ENCODE assay signal across 8 mouse cellular contexts in genomic region chr15:10313522-10314455, GRCm38 (mm10). TPM values are rescaled to one million over a fixed set of nuclear protein-coding genes. Genes with fewer than 3 reads are reported as not detected.
DNase-seq lines count a peak whose midpoint lies in the region; ATAC-seq and TF ChIP-seq lines count a peak whose summit lies in the region.

No protein-coding gene starts in this region.

- no peak overlapping the region for H3K4me3 ChIP-seq in heart, adult 2 months
- H3K4me3 ChIP-seq in embryonic facial prominence, embryonic 11.5 days (ENCODE audit: low read depth, low read length): no peak overlapping the region
- no peak overlapping the region for H3K4me3 ChIP-seq in hindbrain, postnatal 0 days (ENCODE audit: low read length)
- H3K4me3 ChIP-seq in neural tube, embryonic 12.5 days: no peak overlapping the region

- H3K36me3 ChIP-seq in heart, adult 2 months (ENCODE audit: control insufficient read depth, insufficient read depth, low read length): no peaks in the 10 kb centered on the region
- no peaks in the 10 kb centered on the region for H3K36me3 ChIP-seq in embryonic facial prominence, embryonic 11.5 days (replicated peaks; ENCODE audit: control insufficient read depth, insufficient read depth, low read depth, low read length)
- no peaks in the 10 kb centered on the region for H3K36me3 ChIP-seq in hindbrain, postnatal 0 days (ENCODE audit: insufficient read depth, low read length)
- H3K36me3 ChIP-seq in neural tube, embryonic 12.5 days: no peaks in the 10 kb centered on the region

- no peaks in the 10 kb centered on the region for H3K4me1 ChIP-seq in heart, adult 2 months (ENCODE audit: control insufficient read depth, insufficient read depth, low read length)
- H3K4me1 ChIP-seq in embryonic facial prominence, embryonic 11.5 days (ENCODE audit: control insufficient read depth, insufficient read depth, low read length): no peaks in the 10 kb centered on the region
- H3K4me1 ChIP-seq in hindbrain, postnatal 0 days (ENCODE audit: insufficient read depth, low read length): no peaks in the 10 kb centered on the region
- H3K4me1 ChIP-seq in neural tube, embryonic 12.5 days: no peaks in the 10 kb centered on the region

- intact Hi-C loops in heart, adult 2 months (cut with DNase I): loop anchor here (2.0 to 5.0 kb wide), 2 partner anchors 596 to 859 kb away; no protein-coding TSS in a partner anchor

- 37% methylated on average over 7 of the region's 7 CpGs for WGBS in heart, adult 2 months
- WGBS in embryonic facial prominence, embryonic 11.5 days: 57% methylated on average over 7 of the region's 7 CpGs
- WGBS in hindbrain, postnatal 0 days: 55% methylated on average over 6 of the region's 7 CpGs
- 53% methylated on average over 6 of the region's 7 CpGs for WGBS in neural tube, embryonic 12.5 days

- TF ChIP-seq CTCF in heart, adult 2 months (IDR thresholded peaks at IDR 0.05): peak; percentile 75
- TF ChIP-seq CTCF in hindbrain, postnatal 0 days (IDR thresholded peaks at IDR 0.05; ENCODE audit: low read depth): peak; percentile 79

- H3K27ac ChIP-seq in heart, adult 2 months: no peak overlapping the region
- H3K27ac ChIP-seq in embryonic facial prominence, embryonic 11.5 days (replicated peaks; ENCODE audit: low read depth, low read length): no peak overlapping the region
- no peak overlapping the region for H3K27ac ChIP-seq in hindbrain, postnatal 0 days
- H3K27ac ChIP-seq in neural tube, embryonic 12.5 days: no peak overlapping the region

- H3K9me3 ChIP-seq in embryonic facial prominence, embryonic 11.5 days (replicated peaks; ENCODE audit: control insufficient read depth, low read length): no peaks in the 10 kb centered on the region
- no peaks in the 10 kb centered on the region for H3K9me3 ChIP-seq in hindbrain, postnatal 0 days (ENCODE audit: low read length)
- H3K9me3 ChIP-seq in neural tube, embryonic 12.5 days: no peaks in the 10 kb centered on the region

- no peak for TF ChIP-seq EP300 in heart, adult 2 months (IDR thresholded peaks at IDR 0.05; ENCODE audit: insufficient read depth, low read depth, low read length)

- ATAC-seq in embryonic facial prominence, embryonic 11.5 days (replicated peaks; ENCODE audit: insufficient number of reproducible peaks, low FRiP score, low TSS enrichment, low read depth): 0 out of 2 replicates have a peak, but pooled peaks have one; percentile 34
- ATAC-seq in hindbrain, postnatal 0 days: peak; percentile 91
- peak; percentile 71 for ATAC-seq in neural tube, embryonic 12.5 days (ENCODE audit: low FRiP score, low read depth)

- no peak overlapping the region for H3K9ac ChIP-seq in heart, adult 2 months (ENCODE audit: low read depth, low read length)
- no peak overlapping the region for H3K9ac ChIP-seq in embryonic facial prominence, embryonic 11.5 days (replicated peaks; ENCODE audit: low read length)
- no peak overlapping the region for H3K9ac ChIP-seq in hindbrain, postnatal 0 days (replicated peaks; ENCODE audit: low read length)
- no peak overlapping the region for H3K9ac ChIP-seq in neural tube, embryonic 12.5 days

- no peak overlapping the region for H3K4me2 ChIP-seq in embryonic facial prominence, embryonic 11.5 days (ENCODE audit: low read depth, low read length)
- no peak overlapping the region for H3K4me2 ChIP-seq in hindbrain, postnatal 0 days (ENCODE audit: low read depth, low read length)
- H3K4me2 ChIP-seq in neural tube, embryonic 12.5 days (replicated peaks): no peak overlapping the region

- TF ChIP-seq POLR2A in heart, adult 2 months (IDR thresholded peaks at IDR 0.05; ENCODE audit: insufficient read depth, low read depth, low read length): no peak

- no peaks in the 10 kb centered on the region for H3K27me3 ChIP-seq in heart, adult 2 months (ENCODE audit: control insufficient read depth, insufficient read depth, low read length)
- no peaks in the 10 kb centered on the region for H3K27me3 ChIP-seq in embryonic facial prominence, embryonic 11.5 days (ENCODE audit: control insufficient read depth, insufficient read depth, low read length)
- H3K27me3 ChIP-seq in hindbrain, postnatal 0 days (ENCODE audit: insufficient read depth, low read length): no peaks in the 10 kb centered on the region
- H3K27me3 ChIP-seq in neural tube, embryonic 12.5 days (replicated peaks): no peaks in the 10 kb centered on the region

- H3K79me2 ChIP-seq in heart, adult 2 months (replicated peaks; ENCODE audit: control insufficient read depth, insufficient read depth, low read length): no peaks in the 10 kb centered on the region

- peak; percentile 24 to 32 for DNase-seq in heart, adult 2 months
- no peak for DNase-seq in heart, adult 11 months
- peak; percentile 61 for DNase-seq in adipocyte (ENCODE audit: low spot score)
- peak; percentile 66 for DNase-seq in embryonic facial prominence, embryonic 11.5 days (ENCODE audit: low spot score)
- DNase-seq in hindbrain, postnatal 0 days (ENCODE audit: low spot score): peak; percentile 85
- peak; percentile 9 to 11 for DNase-seq in left cerebral cortex, adult 8-10 months (ENCODE audit: low spot score in 2 of 2)
- DNase-seq in thymus, postnatal 25 days: peak; percentile 30

RNA-seq across cellular contexts. Expression of gene Gm21973, which starts 11.4 kb away (rescaled TPM):
- total RNA-seq in heart, adult 2 months (2021): not detected
- polyA plus RNA-seq in heart, adult 2 months (2012; rRNA removed): not detected in 2 replicates
- not detected in 2 replicates for polyA plus RNA-seq in embryonic facial prominence, embryonic 11.5 days (2014; fragmentation: Nextera tagmentation; extraction: Ambion mirVana)
- total RNA-seq in hindbrain, postnatal 0 days (2014; rRNA removed): not detected in 2 replicates
- not detected in 2 replicates for polyA plus RNA-seq in hindbrain, postnatal 0 days (2015; fragmentation: Nextera tagmentation; extraction: Ambion mirVana)
- total RNA-seq in left cerebral cortex, adult 8-10 months (2022): not detected
- not detected in 2 replicates for polyA plus RNA-seq in neural tube, embryonic 12.5 days (2016; fragmentation: Nextera tagmentation; extraction: Ambion mirVana)

RNA-seq across cellular contexts. Expression of gene Agxt2, which starts 44.5 kb away (rescaled TPM):
- not detected for total RNA-seq in heart, adult 2 months (2021)
- not detected in 2 replicates for polyA plus RNA-seq in heart, adult 2 months (2012; rRNA removed)
- not detected in 2 replicates for polyA plus RNA-seq in embryonic facial prominence, embryonic 11.5 days (2014; fragmentation: Nextera tagmentation; extraction: Ambion mirVana)
- total RNA-seq in hindbrain, postnatal 0 days (2014; rRNA removed): not detected in 2 replicates
- not detected in 2 replicates for polyA plus RNA-seq in hindbrain, postnatal 0 days (2015; fragmentation: Nextera tagmentation; extraction: Ambion mirVana)
- not detected for total RNA-seq in left cerebral cortex, adult 8-10 months (2022)
- polyA plus RNA-seq in neural tube, embryonic 12.5 days (2016; fragmentation: Nextera tagmentation; extraction: Ambion mirVana): not detected in 2 replicates

Comparison
In these comparisons a context has a peak if more than half of its experiments do, and no peak if none do; other contexts are left out.
1. ATAC-seq: peak in every context shown above with its lines; median percentile 91 in hindbrain, postnatal 0 days; 71 in neural tube, embryonic 12.5 days; 34 in embryonic facial prominence, embryonic 11.5 days.